Comparison of ENCODE assay signal across 8 mouse cellular contexts in genomic region chr17:25951225-25951802, GRCm38 (mm10). TPM values are rescaled to one million over a fixed set of nuclear protein-coding genes. Genes with fewer than 3 reads are reported as not detected.
DNase-seq lines count a peak whose midpoint lies in the region; ATAC-seq and TF ChIP-seq lines count a peak whose summit lies in the region.

No protein-coding gene starts in this region.

- no peak for TF ChIP-seq CTCF in heart, postnatal 0 days (IDR thresholded peaks at IDR 0.05; ENCODE audit: low read depth)
- no peak for TF ChIP-seq CTCF in liver, postnatal 0 days (IDR thresholded peaks at IDR 0.05; ENCODE audit: low read depth)

- H3K27ac ChIP-seq in kidney, embryonic 16.5 days (ENCODE audit: low read length), result peak overlapping the region; percentile 75
- H3K27ac ChIP-seq in heart, postnatal 0 days (ENCODE audit: low read depth), result no peak overlapping the region
- H3K27ac ChIP-seq in liver, postnatal 0 days (ENCODE audit: low read depth), result no peak overlapping the region

- peak; percentile 55 for ATAC-seq in kidney, embryonic 16.5 days (ENCODE audit: low FRiP score, low TSS enrichment)
- no peak for ATAC-seq in heart, postnatal 0 days (ENCODE audit: insufficient read depth, low read depth)
- peak; percentile 13; the same call in 1 of the 2 replicates for ATAC-seq in liver, postnatal 0 days
- no peak for ATAC-seq in frontal cortex, adult (ENCODE audit: low TSS enrichment)

- under 1% methylated on average over 33 of the region's 33 CpGs for WGBS in kidney, embryonic 16.5 days
- under 1% methylated on average over 33 of the region's 33 CpGs for WGBS in heart, postnatal 0 days
- under 1% methylated on average over 33 of the region's 33 CpGs for WGBS in liver, postnatal 0 days (ENCODE audit: insufficient replicate concordance)

- DNase-seq in kidney, postnatal 14 days, result no peak
- peak; percentile 56 for DNase-seq in cerebellum, adult 8-10 months
- DNase-seq in heart, postnatal 0 days (ENCODE audit: low spot score), result no peak
- DNase-seq in liver, postnatal 0 days, result no peak
- no peak for DNase-seq in right cerebral cortex, postnatal 14 days
- no peak for DNase-seq in left cerebral cortex, postnatal 14 days (ENCODE audit: low spot score in 2 of 2)

- peaks cover 36% of the 10 kb centered on the region for H3K27me3 ChIP-seq in kidney, embryonic 16.5 days (ENCODE audit: insufficient read depth, low read length)
- H3K27me3 ChIP-seq in heart, postnatal 0 days (ENCODE audit: control insufficient read depth, insufficient read depth, low read length), result peaks cover 39% of the 10 kb centered on the region
- peaks cover 42% of the 10 kb centered on the region for H3K27me3 ChIP-seq in liver, postnatal 0 days (ENCODE audit: insufficient read depth, low read length)

- H3K36me3 ChIP-seq in kidney, embryonic 16.5 days (ENCODE audit: insufficient read depth, low read length), result no peaks in the 10 kb centered on the region
- H3K36me3 ChIP-seq in heart, postnatal 0 days (replicated peaks; ENCODE audit: control insufficient read depth, insufficient read depth, low read length), result no peaks in the 10 kb centered on the region
- H3K36me3 ChIP-seq in liver, postnatal 0 days (replicated peaks; ENCODE audit: insufficient read depth, low read length), result no peaks in the 10 kb centered on the region

- H3K9ac ChIP-seq in kidney, embryonic 16.5 days (replicated peaks; ENCODE audit: low read length), result peak overlapping the region; percentile 69
- no peak overlapping the region for H3K9ac ChIP-seq in heart, postnatal 0 days (replicated peaks; ENCODE audit: low read depth, low read length)
- 0 out of 2 replicates have a peak overlapping the region, but pooled peaks have one; percentile 44 for H3K9ac ChIP-seq in liver, postnatal 0 days (replicated peaks)

- peaks cover 8% of the 10 kb centered on the region; the same call in 1 of the 2 replicates for H3K4me1 ChIP-seq in kidney, embryonic 16.5 days (ENCODE audit: insufficient read depth, low read length)
- no peaks in the 10 kb centered on the region for H3K4me1 ChIP-seq in heart, postnatal 0 days (ENCODE audit: control insufficient read depth, insufficient read depth)
- peaks cover 25% of the 10 kb centered on the region for H3K4me1 ChIP-seq in liver, postnatal 0 days (ENCODE audit: insufficient read depth)

- no peaks in the 10 kb centered on the region for H3K9me3 ChIP-seq in kidney, embryonic 16.5 days (ENCODE audit: low read length)
- no peaks in the 10 kb centered on the region for H3K9me3 ChIP-seq in heart, postnatal 0 days (replicated peaks; ENCODE audit: control insufficient read depth, low read length)
- H3K9me3 ChIP-seq in liver, postnatal 0 days (ENCODE audit: low read length), result no peaks in the 10 kb centered on the region

- intact Hi-C loops in left cerebral cortex, postnatal 14 days (cut with DNase I), result no loop called here

- no peak for TF ChIP-seq EP300 in heart, postnatal 0 days (IDR thresholded peaks at IDR 0.05; ENCODE audit: low read depth)
- TF ChIP-seq EP300 in liver, postnatal 0 days (IDR thresholded peaks at IDR 0.05; ENCODE audit: low read depth), result no peak

- H3K4me3 ChIP-seq in kidney, embryonic 16.5 days (ENCODE audit: low read length), result peak overlapping the region; percentile 55
- H3K4me3 ChIP-seq in heart, postnatal 0 days (ENCODE audit: low read depth, low read length), result peak overlapping the region; percentile 37
- H3K4me3 ChIP-seq in liver, postnatal 0 days (ENCODE audit: low read depth, low read length), result peak overlapping the region; percentile 39

- H3K4me2 ChIP-seq in kidney, embryonic 16.5 days (replicated peaks; ENCODE audit: low read depth, low read length), result peak overlapping the region; percentile 70
- H3K4me2 ChIP-seq in heart, postnatal 0 days (ENCODE audit: low read depth, low read length), result peak overlapping the region; percentile 65
- peak overlapping the region; percentile 72 for H3K4me2 ChIP-seq in liver, postnatal 0 days (ENCODE audit: low read depth, low read length)

RNA-seq across cellular contexts. Expression of gene A930017K11Rik, which starts 1.1 kb away (rescaled TPM):
- polyA plus RNA-seq in kidney, embryonic 16.5 days (2015; fragmentation: Nextera tagmentation; extraction: Ambion mirVana), result 8.1 and 9.5 TPM in 2 replicates
- not detected in 2 replicates for total RNA-seq in heart, postnatal 0 days (2014; rRNA removed; ENCODE audit: low replicate concordance)
- not detected in 2 replicates for polyA plus RNA-seq in heart, postnatal 0 days (2015; fragmentation: Nextera tagmentation; extraction: Ambion mirVana)
- polyA plus RNA-seq in liver, postnatal 0 days (2015; fragmentation: Nextera tagmentation; extraction: Ambion mirVana), result not detected in 2 replicates
- under 1 TPM in 1 of 2 experiments, not detected in 1; 0.13 TPM for total RNA-seq in left cerebral cortex, postnatal 14 days (2021)

RNA-seq across cellular contexts. Expression of gene Nhlrc4, which starts 6.6 kb away (rescaled TPM):
- 1.8 and 3.7 TPM in 2 replicates for polyA plus RNA-seq in kidney, embryonic 16.5 days (2015; fragmentation: Nextera tagmentation; extraction: Ambion mirVana)
- total RNA-seq in heart, postnatal 0 days (2014; rRNA removed; ENCODE audit: low replicate concordance), result not detected in 2 replicates
- 0.19 TPM in 1 of 2 replicates, not detected in the other for polyA plus RNA-seq in heart, postnatal 0 days (2015; fragmentation: Nextera tagmentation; extraction: Ambion mirVana)
- polyA plus RNA-seq in liver, postnatal 0 days (2015; fragmentation: Nextera tagmentation; extraction: Ambion mirVana), result 2.0 and 3.8 TPM in 2 replicates
- not detected for total RNA-seq in left cerebral cortex, postnatal 14 days (2021)

RNA-seq across cellular contexts. Expression of gene Pigq, which starts 6.6 kb away (rescaled TPM):
- polyA plus RNA-seq in kidney, embryonic 16.5 days (2015; fragmentation: Nextera tagmentation; extraction: Ambion mirVana), result 85.8 and 95.9 TPM in 2 replicates
- total RNA-seq in heart, postnatal 0 days (2014; rRNA removed; ENCODE audit: low replicate concordance), result 67.9 and 88.0 TPM in 2 replicates
- 46.4 and 47.2 TPM in 2 replicates for polyA plus RNA-seq in heart, postnatal 0 days (2015; fragmentation: Nextera tagmentation; extraction: Ambion mirVana)
- polyA plus RNA-seq in liver, postnatal 0 days (2015; fragmentation: Nextera tagmentation; extraction: Ambion mirVana), result 56.0 and 58.7 TPM in 2 replicates
- 100 to 1,000 TPM; 138 to 145 TPM for total RNA-seq in left cerebral cortex, postnatal 14 days (2021)

RNA-seq across cellular contexts. Expression of gene Rab40c, which starts 31.8 kb away (rescaled TPM):
- polyA plus RNA-seq in kidney, embryonic 16.5 days (2015; fragmentation: Nextera tagmentation; extraction: Ambion mirVana), result 33.5 and 33.7 TPM in 2 replicates
- total RNA-seq in heart, postnatal 0 days (2014; rRNA removed; ENCODE audit: low replicate concordance), result 11.4 and 22.5 TPM in 2 replicates
- polyA plus RNA-seq in heart, postnatal 0 days (2015; fragmentation: Nextera tagmentation; extraction: Ambion mirVana), result 10.3 and 10.4 TPM in 2 replicates
- 6.5 and 7.3 TPM in 2 replicates for polyA plus RNA-seq in liver, postnatal 0 days (2015; fragmentation: Nextera tagmentation; extraction: Ambion mirVana)
- total RNA-seq in left cerebral cortex, postnatal 14 days (2021), result 10 to 100 TPM; 53.7 to 57.3 TPM

RNA-seq across cellular contexts. Expression of gene Capn15, which starts 34.3 kb away (rescaled TPM):
- polyA plus RNA-seq in kidney, embryonic 16.5 days (2015; fragmentation: Nextera tagmentation; extraction: Ambion mirVana), result 26.0 and 30.7 TPM in 2 replicates
- total RNA-seq in heart, postnatal 0 days (2014; rRNA removed; ENCODE audit: low replicate concordance), result 6.0 and 8.7 TPM in 2 replicates
- 7.0 and 7.4 TPM in 2 replicates for polyA plus RNA-seq in heart, postnatal 0 days (2015; fragmentation: Nextera tagmentation; extraction: Ambion mirVana)
- polyA plus RNA-seq in liver, postnatal 0 days (2015; fragmentation: Nextera tagmentation; extraction: Ambion mirVana), result 6.6 and 8.3 TPM in 2 replicates
- 10 to 100 TPM; 46.5 to 50.0 TPM for total RNA-seq in left cerebral cortex, postnatal 14 days (2021)

Comparison
In these comparisons a context has a peak if more than half of its experiments do, and no peak if none do; other contexts are left out.
1. ATAC-seq: peak in kidney, embryonic 16.5 days (single experiment) and liver, postnatal 0 days (single experiment); none in heart, postnatal 0 days (single experiment) and frontal cortex, adult (single experiment).
2. Peak in every context shown above with its lines, with median percentiles within 50 percentile points of each other: H3K4me2 ChIP-seq and H3K4me3 ChIP-seq.